Mouse (Mus musculus) CH12.LX (cell line): ENCODE data around the gene Tyro3. TPM values are rescaled to one million over a fixed set of nuclear protein-coding genes. Genes with fewer than 3 reads are reported as not detected.

Experiments used
- DNase-seq: peaks from one replicate; pipeline ENCODE4 v3.0.0-alpha.2; 2013; ENCODE audit errors: extremely low read depth
- H3K27ac ChIP-seq: 2 replicates; pipeline ENCODE4 v1.5.1; 2012; ENCODE audit warnings: low read depth, mild to moderate bottlenecking, control low read depth, moderate library complexity; ENCODE audit not compliant: insufficient read depth
- H3K27me3 ChIP-seq: replicated peaks from 2 replicates; pipeline ENCODE3; 2012; ENCODE audit warnings: inconsistent platforms
- H3K36me3 ChIP-seq, 2 experiments: replicated peaks in 1 of 2; 2 replicates each; pipeline versions ENCODE3 to v1.6.1; 2012; ENCODE audit warnings: inconsistent platforms in 1 of 2, low read length in 1 of 2, mild to moderate bottlenecking in 1 of 2, mixed read lengths in 1 of 2, moderate library complexity in 1 of 2; ENCODE audit not compliant: control insufficient read depth in 1 of 2, insufficient read depth in 1 of 2
- H3K4me1 ChIP-seq, 2 experiments: 2 replicates each; pipeline ENCODE4 v1.6.1; 2012; ENCODE audit warnings: inconsistent platforms in 1 of 2, moderate library complexity in 1 of 2; ENCODE audit not compliant: insufficient read depth in 2 of 2, control insufficient read depth in 1 of 2
- H3K4me2 ChIP-seq: 2 replicates; pipeline ENCODE4 v1.6.1; 2012; ENCODE audit warnings: low read depth, mild to moderate bottlenecking, control low read depth; ENCODE audit not compliant: poor library complexity, insufficient read depth, severe bottlenecking
- H3K4me3 ChIP-seq, 3 experiments: fragments of 150-350 bp in 1 of 3; sonication (generic) in 1 of 3; replicated peaks in 1 of 3; 2 replicates each; pipeline versions ENCODE3 to v1.5.1; 2011 to 2012; ENCODE audit warnings: low read depth in 2 of 3, low read length in 2 of 3, mild to moderate bottlenecking in 2 of 3, moderate library complexity in 2 of 3, control low read depth in 1 of 3, improper control_type of control experiment in 1 of 3, inconsistent platforms in 1 of 3, mixed read lengths in 1 of 3; ENCODE audit not compliant: poor library complexity in 1 of 3
- H3K79me2 ChIP-seq: replicated peaks from 2 replicates; pipeline ENCODE4 v1.6.1; 2012; ENCODE audit warnings: mild to moderate bottlenecking, moderate library complexity; ENCODE audit not compliant: control insufficient read depth, poor library complexity, insufficient read depth, severe bottlenecking; ENCODE audit errors: extremely low read depth
- H3K9ac ChIP-seq: 2 replicates; pipeline ENCODE4 v1.6.1; 2012; ENCODE audit warnings: low read depth, mild to moderate bottlenecking, control low read depth, moderate library complexity; ENCODE audit not compliant: insufficient read depth
- H3K9me3 ChIP-seq: replicated peaks from 2 replicates; pipeline ENCODE3; 2012; ENCODE audit warnings: low read length, inconsistent platforms, mixed read lengths
- BHLHE40 ChIP-seq: IDR thresholded peaks from 2 replicates; pipeline ENCODE4 v1.6.1; 2011; ENCODE audit warnings: mild to moderate bottlenecking, low read depth, low read length, improper control_type of control experiment
- E2F4 ChIP-seq: IDR thresholded peaks from 2 replicates; pipeline ENCODE4 v1.6.1; 2011; ENCODE audit warnings: low read depth, low read length, improper control_type of control experiment; ENCODE audit not compliant: insufficient replicate concordance
- EP300 ChIP-seq: IDR thresholded peaks from 2 replicates; pipeline ENCODE4 v1.6.1; 2011; ENCODE audit warnings: low read length, improper control_type of control experiment
- ETS1 ChIP-seq: conservative IDR thresholded peaks from 2 replicates; pipeline ENCODE4 v1.6.1; 2012; ENCODE audit warnings: low read depth, mild to moderate bottlenecking, inconsistent platforms, low read length, improper control_type of control experiment, moderate library complexity
- GABPA ChIP-seq: IDR thresholded peaks from 2 replicates; pipeline ENCODE4 v1.6.1; 2012; ENCODE audit warnings: low read depth, low read length, improper control_type of control experiment, inconsistent platforms; ENCODE audit not compliant: insufficient replicate concordance
- JUN ChIP-seq: IDR thresholded peaks from 2 replicates; pipeline ENCODE4 v1.6.1; 2011; ENCODE audit warnings: low read depth, mild to moderate bottlenecking, low read length, improper control_type of control experiment, moderate library complexity; ENCODE audit not compliant: insufficient read depth
- KAT2A ChIP-seq: IDR thresholded peaks from 2 replicates; pipeline ENCODE4 v1.6.1; 2012; ENCODE audit warnings: low read length, improper control_type of control experiment, inconsistent platforms; ENCODE audit not compliant: insufficient replicate concordance
- MAZ ChIP-seq: IDR thresholded peaks from 2 replicates; pipeline ENCODE4 v1.6.1; 2012; ENCODE audit warnings: low read depth, mild to moderate bottlenecking, inconsistent platforms, low read length, improper control_type of control experiment, moderate library complexity
- MXI1 ChIP-seq: IDR thresholded peaks from 2 replicates; pipeline ENCODE4 v1.6.1; 2011; ENCODE audit warnings: mild to moderate bottlenecking, low read depth, low read length, improper control_type of control experiment
- MYC ChIP-seq: IDR thresholded peaks from 2 replicates; pipeline ENCODE4 v1.6.1; 2011; ENCODE audit warnings: low read depth, mild to moderate bottlenecking, improper control_type of control experiment, low read length
- NELFE ChIP-seq: IDR thresholded peaks from 2 replicates; pipeline ENCODE4 v1.6.1; 2011; ENCODE audit warnings: low read depth, low read length, improper control_type of control experiment
- NRF1 ChIP-seq: IDR thresholded peaks from 2 replicates; pipeline ENCODE4 v1.6.1; 2014; ENCODE audit warnings: low read depth, mild to moderate bottlenecking, inconsistent platforms, low read length, improper control_type of control experiment, moderate library complexity
- PAX5 ChIP-seq: IDR thresholded peaks from 2 replicates; pipeline ENCODE4 v1.6.1; 2012; ENCODE audit warnings: low read length, inconsistent platforms, mixed read lengths
- POLR2AphosphoS2 ChIP-seq: IDR thresholded peaks from 2 replicates; pipeline ENCODE4 v1.6.1; 2011; ENCODE audit warnings: low read depth, low read length, improper control_type of control experiment
- RAD21 ChIP-seq: IDR thresholded peaks from 2 replicates; pipeline ENCODE4 v1.6.1; 2011; ENCODE audit warnings: low read depth, mild to moderate bottlenecking, low read length, improper control_type of control experiment, moderate library complexity
- SIN3A ChIP-seq: IDR thresholded peaks from 2 replicates; pipeline ENCODE4 v1.6.1; 2012; ENCODE audit warnings: low read length, improper control_type of control experiment, inconsistent platforms
- SMC3 ChIP-seq: IDR thresholded peaks from 2 replicates; pipeline ENCODE4 v1.6.1; 2011; ENCODE audit warnings: low read depth, low read length, improper control_type of control experiment
- TBP ChIP-seq: conservative IDR thresholded peaks from 2 replicates; pipeline ENCODE4 v1.6.1; 2011; ENCODE audit warnings: low read depth, low read length, improper control_type of control experiment
- ZC3H11A ChIP-seq: IDR thresholded peaks from 2 replicates; pipeline ENCODE4 v1.6.1; 2012; ENCODE audit warnings: low read depth, mild to moderate bottlenecking, inconsistent platforms, low read length, improper control_type of control experiment
- ZKSCAN1 ChIP-seq: IDR thresholded peaks from 2 replicates; pipeline ENCODE4 v1.6.1; 2012; ENCODE audit warnings: low read depth, inconsistent platforms, low read length, improper control_type of control experiment, borderline replicate concordance
- ZMIZ1 ChIP-seq: IDR thresholded peaks from 2 replicates; pipeline ENCODE4 v1.6.1; 2012; ENCODE audit warnings: low read depth, mild to moderate bottlenecking, inconsistent platforms, low read length, improper control_type of control experiment
- ZNF384 ChIP-seq: IDR thresholded peaks from 2 replicates; pipeline ENCODE4 v1.6.1; 2012; ENCODE audit warnings: low read depth, low read length, improper control_type of control experiment, inconsistent platforms
- dilution Hi-C: fragments of 300-500 bp; cut with MboI; formaldehyde crosslinking; loops from 2 replicates; pipeline ENCODE4 v1.14.3; 2020; ENCODE audit warnings: low sequenced_read_pairs; ENCODE audit not compliant: extremely low pct_unique_long_range_greater_than_20kb, extremely low pct_ligation_motif_present
- in situ Hi-C: fragments of 300-500 bp; cut with MboI; formaldehyde crosslinking; loops from 3 replicates; pipeline ENCODE4 v1.14.3; 2019; ENCODE audit warnings: low sequenced_read_pairs, low pct_ligation_motif_present, low pct_unique_long_range_greater_than_20kb, mixed read lengths
- polyA plus RNA-seq: library from polyadenylated mRNA; unstranded; fragments of >175 nt; gene quantifications from 2 replicates; pipeline ENCODE4 v1.2.1, GENCODE M21; 2012; ENCODE audit warnings: low read depth; ENCODE audit not compliant: insufficient read length
- total RNA-seq, 2 experiments: library from RNA; depleted of rRNA; stranded (reverse); fragments of 300-350 nt in 1 of 2; fragments of >200 nt in 1 of 2; gene quantifications; 2 replicates each; pipeline ENCODE4 v1.2.3; 2012 to 2014

Gene Tyro3
- total and polyA plus RNA-seq, 3 experiments, result 20.3 to 39.7 (median 23.7) TPM

GRCm38 (mm10) chr2:119834231-119834630 lies 36.7 kb downstream of the Tyro3 start:
- peaks cover 0 to 8% of the 10 kb centered on the region in 2 experiments; a peak in 1 of 4 replicates for H3K4me1 ChIP-seq
- in situ Hi-C loops, result loop anchor here (5.0 kb wide), 1 partner anchor 37 kb away; the partner anchor contains the start of gene Tyro3

GRCm38 (mm10) chr2:119837616-119838015 lies 40.1 kb downstream of the Tyro3 start:
- peaks cover 3% of the 10 kb centered on the region for H3K9me3 ChIP-seq
- in situ Hi-C loops (no loop called here), dilution Hi-C loops (no loop called here)
- peaks cover 0 to 3% of the 10 kb centered on the region in 2 experiments; a peak in 1 of 4 replicates for H3K4me1 ChIP-seq
- H3K27ac ChIP-seq, result no peak overlapping the region
- H3K4me3 ChIP-seq, result no peak overlapping the region
- H3K36me3 ChIP-seq, result no peaks in the 10 kb centered on the region
- TF ChIP-seq MAZ (no peak), GABPA (no peak), POLR2AphosphoS2 (no peak), NELFE (no peak), ZNF384 (no peak), NRF1 (no peak), MXI1 (no peak), SIN3A (no peak), E2F4 (no peak), ZC3H11A (no peak)
- no peaks in the 10 kb centered on the region for H3K79me2 ChIP-seq
- no peak for DNase-seq
- H3K4me2 ChIP-seq, result peak overlapping the region; percentile 4; the same call in 1 of the 2 replicates
- no peak overlapping the region for H3K9ac ChIP-seq
- H3K27me3 ChIP-seq, result peaks cover 6% of the 10 kb centered on the region

More at GRCm38 (mm10) chr2:119834231-119834630, 36.7 kb downstream of the Tyro3 start:
- no peaks in the 10 kb centered on the region for H3K36me3 ChIP-seq
- no peak overlapping the region for H3K4me3 ChIP-seq
- H3K9me3 ChIP-seq, result no peaks in the 10 kb centered on the region
- H3K4me2 ChIP-seq, result no peak overlapping the region
- H3K9ac ChIP-seq, result no peak overlapping the region
- no peak for DNase-seq
- dilution Hi-C loops, result no loop called here
- TF ChIP-seq MXI1 (no peak), RAD21 (no peak), PAX5 (no peak), ZKSCAN1 (no peak), ZC3H11A (no peak), NELFE (no peak), KAT2A (no peak), SIN3A (no peak), ZNF384 (no peak), SMC3 (no peak), EP300 (no peak), BHLHE40 (no peak), NRF1 (no peak), JUN (no peak), GABPA (no peak), ETS1 (no peak), ZMIZ1 (no peak), MYC (no peak), TBP (no peak)
- TF ChIP-seq, all 38 proteins: peak for 0
- H3K27me3 ChIP-seq, result peaks cover 6% of the 10 kb centered on the region
- H3K79me2 ChIP-seq, result no peaks in the 10 kb centered on the region
- H3K27ac ChIP-seq, result no peak overlapping the region
